Mouse (Mus musculus): ENCODE measurements around the gene Agpat2. TPM values are rescaled to one million over a fixed set of nuclear protein-coding genes. Genes with fewer than 3 reads are reported as not detected.

Agpat2 gene
- polyA plus RNA-seq, 1 experiment from 2014 or later: 32.9 TPM

- Histone ChIP-seq H3K9ac (no peak overlapping the region), H3K36me3 (ENCODE audit: insufficient read depth) (no peaks in the 10 kb centered on the region), H3K27me3 (ENCODE audit: insufficient read depth, low read length) (no peaks in the 10 kb centered on the region), H3K4me1 (ENCODE audit: insufficient read depth) (peaks cover 7% of the 10 kb centered on the region; the same call in 1 of the 2 replicates), H3K4me3 (ENCODE audit: low read depth, low read length) (no peak overlapping the region), H3K27ac (ENCODE audit: low read depth) (no peak overlapping the region), H3K9me3 (ENCODE audit: low read depth, low read length) (no peaks in the 10 kb centered on the region), H3K4me2 (no peak overlapping the region)
- TF ChIP-seq CTCF (IDR thresholded peaks at IDR 0.05; ENCODE audit: low read depth): no peak
- no peak for ATAC-seq (ENCODE audit: insufficient read depth)
- 69% methylated on average over 3 of the region's 3 CpGs for WGBS
- no peak for DNase-seq
Measured at GRCm38 (mm10) chr2:26610526-26610925, 6.3 kb upstream of the Agpat2 start.

- no peak for TF ChIP-seq CTCF (IDR thresholded peaks at IDR 0.05; ENCODE audit: low read depth)
- no peak overlapping the region for H3K27ac ChIP-seq (ENCODE audit: low read depth)
- no peak for DNase-seq
- H3K4me1 ChIP-seq (ENCODE audit: insufficient read depth): peaks cover 7% of the 10 kb centered on the region; the same call in 1 of the 2 replicates
- H3K4me2 ChIP-seq: no peak overlapping the region
- H3K4me3 ChIP-seq (ENCODE audit: low read depth, low read length): no peak overlapping the region
- no peak for ATAC-seq (ENCODE audit: insufficient read depth)
- no peaks in the 10 kb centered on the region for H3K9me3 ChIP-seq (ENCODE audit: low read depth, low read length)
- no peaks in the 10 kb centered on the region for H3K27me3 ChIP-seq (ENCODE audit: insufficient read depth, low read length)
- no peak overlapping the region for H3K9ac ChIP-seq
- H3K36me3 ChIP-seq (ENCODE audit: insufficient read depth): no peaks in the 10 kb centered on the region
Measured at GRCm38 (mm10) chr2:26609261-26609661, 5.0 kb upstream of the Agpat2 start.

- Histone ChIP-seq H3K36me3 (ENCODE audit: insufficient read depth) (no peaks in the 10 kb centered on the region), H3K27ac (ENCODE audit: low read depth) (no peak overlapping the region), H3K9me3 (ENCODE audit: low read depth, low read length) (no peaks in the 10 kb centered on the region), H3K4me1 (ENCODE audit: insufficient read depth) (peaks cover 7% of the 10 kb centered on the region; the same call in 1 of the 2 replicates), H3K4me2 (no peak overlapping the region), H3K4me3 (ENCODE audit: low read depth, low read length) (no peak overlapping the region), H3K27me3 (ENCODE audit: insufficient read depth, low read length) (no peaks in the 10 kb centered on the region), H3K9ac (no peak overlapping the region)
- ATAC-seq (ENCODE audit: insufficient read depth) (no peak), DNase-seq (no peak)
- no peak for TF ChIP-seq CTCF (IDR thresholded peaks at IDR 0.05; ENCODE audit: low read depth)
Measured at GRCm38 (mm10) chr2:26608781-26609180, 4.6 kb upstream of the Agpat2 start.

- TF ChIP-seq CTCF (IDR thresholded peaks at IDR 0.05; ENCODE audit: low read depth): no peak
- Histone ChIP-seq H3K4me1 (ENCODE audit: insufficient read depth) (peaks cover 12% of the 10 kb centered on the region; the same call in 1 of the 2 replicates), H3K36me3 (ENCODE audit: insufficient read depth) (no peaks in the 10 kb centered on the region), H3K27ac (ENCODE audit: low read depth) (peak overlapping the region; percentile 44), H3K9me3 (ENCODE audit: low read depth, low read length) (no peaks in the 10 kb centered on the region), H3K9ac (no peak overlapping the region), H3K4me3 (ENCODE audit: low read depth, low read length) (no peak overlapping the region), H3K27me3 (ENCODE audit: insufficient read depth, low read length) (no peaks in the 10 kb centered on the region), H3K4me2 (no peak overlapping the region)
- DNase-seq (peak; percentile 78), ATAC-seq (ENCODE audit: insufficient read depth) (peak; percentile 46)
- 22% methylated on average over 6 of the region's 6 CpGs for WGBS
Measured at GRCm38 (mm10) chr2:26607056-26607910, 3.1 kb upstream of the Agpat2 start.

- Histone ChIP-seq H3K9ac (no peak overlapping the region), H3K36me3 (ENCODE audit: insufficient read depth) (no peaks in the 10 kb centered on the region), H3K9me3 (ENCODE audit: low read depth, low read length) (no peaks in the 10 kb centered on the region), H3K4me3 (ENCODE audit: low read depth, low read length) (no peak overlapping the region), H3K4me1 (ENCODE audit: insufficient read depth) (peaks cover 12% of the 10 kb centered on the region; the same call in 1 of the 2 replicates), H3K4me2 (no peak overlapping the region), H3K27me3 (ENCODE audit: insufficient read depth, low read length) (no peaks in the 10 kb centered on the region), H3K27ac (ENCODE audit: low read depth) (peak overlapping the region; percentile 44)
- WGBS: 55% methylated on average over 3 of the region's 3 CpGs
- DNase-seq (no peak), ATAC-seq (ENCODE audit: insufficient read depth) (no peak)
- TF ChIP-seq CTCF (IDR thresholded peaks at IDR 0.05; ENCODE audit: low read depth): no peak
Measured at GRCm38 (mm10) chr2:26606579-26606978, 2.4 kb upstream of the Agpat2 start.

GRCm38 (mm10) chr2:26605331-26605730 is 1.1 kb upstream of the Agpat2 start:
- Histone ChIP-seq H3K4me2 (no peak overlapping the region), H3K27ac (ENCODE audit: low read depth) (no peak overlapping the region), H3K9ac (no peak overlapping the region), H3K36me3 (ENCODE audit: insufficient read depth) (no peaks in the 10 kb centered on the region), H3K4me3 (ENCODE audit: low read depth, low read length) (no peak overlapping the region), H3K9me3 (ENCODE audit: low read depth, low read length) (no peaks in the 10 kb centered on the region), H3K27me3 (ENCODE audit: insufficient read depth, low read length) (no peaks in the 10 kb centered on the region), H3K4me1 (ENCODE audit: insufficient read depth) (peaks cover 12% of the 10 kb centered on the region; the same call in 1 of the 2 replicates)
- ATAC-seq (ENCODE audit: insufficient read depth) (no peak), DNase-seq (no peak)
- WGBS: 79% methylated on average over 8 of the region's 8 CpGs
- TF ChIP-seq CTCF (IDR thresholded peaks at IDR 0.05; ENCODE audit: low read depth): no peak

GRCm38 (mm10) chr2:26603159-26603558 is 1.1 kb downstream of the Agpat2 start:
- H3K27me3 ChIP-seq (ENCODE audit: insufficient read depth, low read length): no peaks in the 10 kb centered on the region
- H3K4me1 ChIP-seq (ENCODE audit: insufficient read depth): peaks cover 12% of the 10 kb centered on the region; the same call in 1 of the 2 replicates
- peak overlapping the region; percentile 84; the same call in 1 of the 2 replicates for H3K27ac ChIP-seq (ENCODE audit: low read depth)
- H3K36me3 ChIP-seq (ENCODE audit: insufficient read depth): no peaks in the 10 kb centered on the region
- peak overlapping the region; percentile 80 for H3K9ac ChIP-seq
- DNase-seq (no peak), ATAC-seq (ENCODE audit: insufficient read depth) (no peak)
- H3K4me3 ChIP-seq (ENCODE audit: low read depth, low read length): peak overlapping the region; percentile 64
- peak overlapping the region; percentile 84 for H3K4me2 ChIP-seq
- 4% methylated on average over 6 of the region's 6 CpGs for WGBS
- 0 out of 2 replicates have a peak, but pooled peaks have one; percentile 1 for TF ChIP-seq CTCF (IDR thresholded peaks at IDR 0.05; ENCODE audit: low read depth)
- H3K9me3 ChIP-seq (ENCODE audit: low read depth, low read length): no peaks in the 10 kb centered on the region

All from lung, embryonic 14.5 days (tissue).